27 mouse cellular contexts compared by ENCODE assay signal in the genomic region with DNA sequence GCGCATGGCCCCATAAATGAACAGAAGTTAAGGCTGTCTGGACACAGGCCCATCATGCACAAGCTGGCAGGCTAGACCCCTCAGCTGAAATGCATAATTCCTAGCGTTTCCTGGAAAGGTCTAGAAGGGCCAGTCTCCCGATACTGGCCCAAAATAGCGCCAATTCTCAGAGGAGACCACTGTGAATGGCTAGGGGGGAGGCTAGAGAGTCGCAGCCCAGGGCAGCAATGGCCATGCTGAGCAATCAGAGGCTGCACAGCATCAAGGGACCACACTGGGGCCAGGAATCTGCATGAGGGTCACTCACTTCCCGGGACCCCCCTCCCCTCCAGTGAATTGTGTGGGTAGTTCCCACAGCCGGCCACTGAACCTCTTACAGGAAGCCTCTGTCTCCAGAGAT. TPM values are rescaled to one million over a fixed set of nuclear protein-coding genes. Genes with fewer than 3 reads are reported as not detected.
"Had no signal": no experiment of that assay in that cellular context is flagged by ENCODE, and none has a peak within 500 bp of the region (broad histone marks: within the 10 kb centered on the region; RNA-seq: fewer than 3 reads in every experiment).

No protein-coding gene starts in this region.

- H3K9me3 ChIP-seq: liver, embryonic 15.5 days; lung, embryonic 15.5 days; megakaryocyte, embryonic 14.5 days; midbrain, embryonic 12.5 days; midbrain, embryonic 15.5 days; neural tube, embryonic 12.5 days; stomach, embryonic 15.5 days had no signal

- H3K4me2 ChIP-seq: liver, embryonic 15.5 days; lung, embryonic 15.5 days; midbrain, embryonic 12.5 days; midbrain, embryonic 15.5 days; neural tube, embryonic 12.5 days; stomach, embryonic 15.5 days had no signal

- H3K9ac ChIP-seq: liver, embryonic 15.5 days; liver, postnatal 0 days; lung, embryonic 15.5 days; midbrain, embryonic 12.5 days; midbrain, embryonic 15.5 days; neural tube, embryonic 12.5 days; stomach, embryonic 15.5 days had no signal

- H3K4me1 ChIP-seq: liver, embryonic 15.5 days; lung, embryonic 15.5 days; midbrain, embryonic 12.5 days; midbrain, embryonic 15.5 days; neural tube, embryonic 12.5 days; stomach, embryonic 15.5 days had no signal

- H3K36me3 ChIP-seq: liver, embryonic 15.5 days; lung, embryonic 15.5 days; midbrain, embryonic 12.5 days; midbrain, embryonic 15.5 days; neural tube, embryonic 12.5 days; stomach, embryonic 15.5 days had no signal

- H3K27me3 ChIP-seq: liver, embryonic 15.5 days; lung, embryonic 15.5 days; midbrain, embryonic 15.5 days; neural tube, embryonic 12.5 days; stomach, embryonic 15.5 days had no signal

- ATAC-seq: liver, postnatal 0 days; lung, postnatal 0 days; midbrain, embryonic 15.5 days had no signal

- DNase-seq: liver, postnatal 0 days; lung, adult 2 months; lung, postnatal 14 days; lung, postnatal 36 days; retina, postnatal 1 day; right cerebral cortex, adult 18-20 months; right cerebral cortex, postnatal 14 days; thymus, adult 2 months; thymus, postnatal 25 days; thymus, postnatal 4 days had no signal

- H3K4me3 ChIP-seq: liver, embryonic 15.5 days; lung, embryonic 15.5 days; midbrain, embryonic 12.5 days; midbrain, embryonic 15.5 days; neural tube, embryonic 12.5 days; stomach, embryonic 15.5 days had no signal

- H3K27ac ChIP-seq: liver, embryonic 15.5 days; lung, embryonic 15.5 days; macrophage; midbrain, embryonic 12.5 days; midbrain, embryonic 15.5 days; neural tube, embryonic 12.5 days; stomach, embryonic 15.5 days; stomach, postnatal 0 days had no signal

RNA-seq across cellular contexts. Expression of gene Arhgef16, which starts 17.8 kb away (rescaled TPM):
- total RNA-seq: megakaryocyte progenitor cell, adult 5-6 weeks; monocyte, adult 5-6 weeks had no signal
- polyA plus RNA-seq: macrophage had no signal

RNA-seq across cellular contexts. Expression of gene B230104I21Rik, which starts 52.3 kb away (rescaled TPM):
- total RNA-seq: megakaryocyte progenitor cell, adult 5-6 weeks; midbrain, postnatal 0 days; monocyte, adult 5-6 weeks; neutrophil, adult 5-6 weeks had no signal
- polyA plus RNA-seq: liver, embryonic 15.5 days; liver, postnatal 0 days; lung, adult 2 months; lung, embryonic 15.5 days; lung, postnatal 0 days; macrophage; midbrain, embryonic 12.5 days; midbrain, embryonic 15.5 days; neural tube, embryonic 12.5 days; neural tube, embryonic 14.5 days; spleen, adult 2 months; stomach, embryonic 15.5 days; stomach, postnatal 0 days; thymus, adult 2 months; urinary bladder, adult 2 months had no signal
